Mouse (Mus musculus): ENCODE measurements around the gene Fam49a.

- TF ChIP-seq CTCF (IDR thresholded peaks at IDR 0.05; ENCODE audit: low read depth) (no peak), EP300 (IDR thresholded peaks at IDR 0.05; ENCODE audit: low read depth) (no peak)
Measured at GRCm38 (mm10) chr12:12254139-12254538, 7.8 kb upstream of the Fam49a start.

Data from liver, postnatal 0 days (tissue).